Mouse (Mus musculus): ENCODE results near the gene Card14. TPM values are rescaled to one million over a fixed set of nuclear protein-coding genes. Genes with fewer than 3 reads are reported as not detected.

The Card14 gene
- total RNA-seq, 1 experiment, result 0.22 TPM

DNA sequence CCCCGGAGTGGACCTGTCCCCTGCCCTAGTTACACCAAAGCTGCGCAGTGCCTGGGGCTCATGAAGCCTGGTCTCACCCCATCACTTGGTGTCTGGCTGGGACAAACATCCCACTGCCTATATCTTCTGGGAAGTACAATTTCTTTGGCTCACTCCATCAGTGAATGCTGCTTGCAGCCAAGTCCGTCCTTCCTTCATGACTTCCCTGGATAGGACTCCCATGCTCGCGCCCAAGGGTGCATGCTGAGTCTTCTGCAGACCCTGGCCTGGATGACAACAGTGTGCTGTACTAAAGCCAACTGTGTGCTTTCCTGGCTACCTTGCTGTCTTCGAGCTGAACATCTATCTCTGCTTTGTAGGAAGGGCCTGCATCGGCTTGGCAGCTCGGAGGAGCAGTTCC lies 36.6 kb downstream of the Card14 start:
- no peak for TF ChIP-seq ZNF384 (IDR thresholded peaks at IDR 0.05; ENCODE audit: low read depth, low read length)
- TF ChIP-seq HCFC1 (IDR thresholded peaks at IDR 0.05; ENCODE audit: borderline replicate concordance, insufficient read depth, low read length), result no peak
- TF ChIP-seq ZC3H11A (IDR thresholded peaks at IDR 0.05; ENCODE audit: borderline replicate concordance, low read depth, low read length), result no peak
- TF ChIP-seq MAFK (IDR thresholded peaks at IDR 0.05; ENCODE audit: insufficient read depth, low read depth, low read length), result no peak
- no peak for TF ChIP-seq CHD2 (IDR thresholded peaks at IDR 0.05; ENCODE audit: low read depth, low read length)
- Histone ChIP-seq H3K36me3 (ENCODE audit: control insufficient read depth, insufficient read depth, low read length, poor library complexity, severe bottlenecking) (no peaks in the 10 kb centered on the region), H3K9ac (ENCODE audit: insufficient read depth, low read depth, low read length, poor library complexity, severe bottlenecking) (no peak overlapping the region), H3K4me1 (ENCODE audit: control insufficient read depth in 2 of 2, insufficient read depth in 2 of 2, low read length in 2 of 2, poor library complexity in 1 of 2) (no peaks in the 10 kb centered on the region), H3K4me3 (ENCODE audit: insufficient read depth in 1 of 2, low read depth in 1 of 2, low read length in 2 of 2, poor library complexity in 1 of 2, severe bottlenecking in 1 of 2) (no peak overlapping the region), H3K9me3 (ENCODE audit: control insufficient read depth, insufficient read depth, low read depth, low read length) (no peaks in the 10 kb centered on the region), H3K27ac (ENCODE audit: insufficient read depth, low read depth, low read length, poor library complexity, severe bottlenecking) (no peak overlapping the region)
- DNase-seq (ENCODE audit: low read depth, low spot score), result no peak
- in situ Hi-C loops (cut with MboI; ENCODE audit: low sequenced_read_pairs in 2 of 2, unreplicated experiment in 2 of 2), result no loop called here

DNA sequence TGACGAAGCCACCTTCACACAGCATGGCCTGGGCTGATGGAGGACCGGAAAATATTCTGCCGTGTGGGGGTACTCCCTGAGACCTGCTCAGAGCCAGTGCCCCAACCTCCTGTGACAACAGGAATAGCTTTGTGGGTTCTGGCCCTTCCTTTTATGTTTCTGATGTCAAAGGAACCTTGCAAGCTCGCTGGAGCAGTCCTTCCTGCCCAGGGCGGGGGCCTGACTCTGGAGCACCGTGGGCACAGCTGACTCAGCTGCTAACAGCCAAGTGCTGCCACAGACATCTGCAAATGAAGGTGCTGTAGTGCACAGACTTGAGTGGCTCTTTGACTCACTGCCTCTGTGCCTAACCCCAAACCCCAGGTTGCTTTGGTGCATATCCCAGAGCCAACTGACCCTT lies 37.3 kb downstream of the Card14 start:
- Histone ChIP-seq H3K36me3 (ENCODE audit: control insufficient read depth, insufficient read depth, low read length, poor library complexity, severe bottlenecking) (no peaks in the 10 kb centered on the region), H3K9me3 (ENCODE audit: control insufficient read depth, insufficient read depth, low read depth, low read length) (no peaks in the 10 kb centered on the region), H3K4me3 (ENCODE audit: insufficient read depth in 1 of 2, low read depth in 1 of 2, low read length in 2 of 2, poor library complexity in 1 of 2, severe bottlenecking in 1 of 2) (no peak overlapping the region), H3K4me1 (ENCODE audit: control insufficient read depth in 2 of 2, insufficient read depth in 2 of 2, low read length in 2 of 2, poor library complexity in 1 of 2) (no peaks in the 10 kb centered on the region), H3K9ac (ENCODE audit: insufficient read depth, low read depth, low read length, poor library complexity, severe bottlenecking) (no peak overlapping the region), H3K27ac (ENCODE audit: insufficient read depth, low read depth, low read length, poor library complexity, severe bottlenecking) (no peak overlapping the region)
- in situ Hi-C loops (cut with MboI; ENCODE audit: low sequenced_read_pairs in 2 of 2, unreplicated experiment in 2 of 2), result no loop called here
- no peak for TF ChIP-seq HCFC1 (IDR thresholded peaks at IDR 0.05; ENCODE audit: borderline replicate concordance, insufficient read depth, low read length)
- TF ChIP-seq ZNF384 (IDR thresholded peaks at IDR 0.05; ENCODE audit: low read depth, low read length), result no peak
- no peak for TF ChIP-seq ZC3H11A (IDR thresholded peaks at IDR 0.05; ENCODE audit: borderline replicate concordance, low read depth, low read length)
- TF ChIP-seq MAFK (IDR thresholded peaks at IDR 0.05; ENCODE audit: insufficient read depth, low read depth, low read length), result no peak
- no peak for TF ChIP-seq CHD2 (IDR thresholded peaks at IDR 0.05; ENCODE audit: low read depth, low read length)
- no peak for DNase-seq (ENCODE audit: low read depth, low spot score)

DNA sequence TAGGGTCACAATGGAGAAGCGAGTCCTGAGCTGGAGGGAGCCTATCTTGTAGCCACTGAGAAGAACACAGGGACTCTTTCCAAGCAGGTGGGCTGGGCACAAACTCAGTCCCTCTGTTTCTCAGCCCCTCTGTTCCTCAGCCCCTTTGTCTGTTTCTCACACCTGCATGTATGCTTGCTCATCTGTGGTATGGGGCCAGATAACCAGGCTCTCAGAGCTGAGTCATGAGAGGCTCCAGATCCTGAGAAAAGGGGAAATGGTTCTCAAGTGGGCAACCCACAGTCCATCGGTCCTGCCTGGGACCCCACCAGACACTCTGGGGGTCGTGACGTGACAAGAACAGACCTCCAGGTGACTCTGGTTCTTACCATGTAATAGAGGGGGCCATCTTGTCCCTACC lies 39.6 kb downstream of the Card14 start:
- Histone ChIP-seq H3K9ac (ENCODE audit: insufficient read depth, low read depth, low read length, poor library complexity, severe bottlenecking) (no peak overlapping the region), H3K9me3 (ENCODE audit: control insufficient read depth, insufficient read depth, low read depth, low read length) (no peaks in the 10 kb centered on the region), H3K4me1 (ENCODE audit: control insufficient read depth in 2 of 2, insufficient read depth in 2 of 2, low read length in 2 of 2, poor library complexity in 1 of 2) (0 out of 4 replicates have a peak, but pooled peaks cover 0 to 3% of the 10 kb centered on the region in 2 experiments), H3K27ac (ENCODE audit: insufficient read depth, low read depth, low read length, poor library complexity, severe bottlenecking) (no peak overlapping the region), H3K4me3 (ENCODE audit: insufficient read depth in 1 of 2, low read depth in 1 of 2, low read length in 2 of 2, poor library complexity in 1 of 2, severe bottlenecking in 1 of 2) (no peak overlapping the region), H3K36me3 (ENCODE audit: control insufficient read depth, insufficient read depth, low read length, poor library complexity, severe bottlenecking) (no peaks in the 10 kb centered on the region)
- in situ Hi-C loops (cut with MboI; ENCODE audit: low sequenced_read_pairs in 2 of 2, unreplicated experiment in 2 of 2), result no loop called here
- TF ChIP-seq ZNF384 (IDR thresholded peaks at IDR 0.05; ENCODE audit: low read depth, low read length) (no peak), CHD2 (IDR thresholded peaks at IDR 0.05; ENCODE audit: low read depth, low read length) (no peak), MAFK (IDR thresholded peaks at IDR 0.05; ENCODE audit: insufficient read depth, low read depth, low read length) (no peak), ZC3H11A (IDR thresholded peaks at IDR 0.05; ENCODE audit: borderline replicate concordance, low read depth, low read length) (no peak)
- DNase-seq (ENCODE audit: low read depth, low spot score), result no peak

DNA sequence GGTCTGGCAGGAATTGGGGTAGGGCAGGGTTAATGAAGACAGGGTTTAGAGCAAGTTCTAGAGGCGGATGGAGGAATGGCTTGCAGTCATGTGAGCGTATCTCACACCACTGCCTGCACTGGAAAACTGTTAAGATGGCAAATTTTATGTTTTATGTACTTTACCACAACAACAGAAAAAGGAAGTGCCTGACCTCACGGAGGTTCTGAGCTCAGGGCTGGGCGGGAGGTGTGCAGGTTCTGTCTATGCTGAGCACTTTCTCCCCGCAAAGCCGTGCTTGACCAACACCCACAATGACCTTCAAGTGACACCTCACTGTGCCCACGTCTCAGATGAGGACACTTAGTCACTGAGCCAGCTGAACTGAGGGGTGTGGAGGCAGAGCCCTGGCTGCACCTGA lies 44.5 kb downstream of the Card14 start:
- Histone ChIP-seq H3K27ac (ENCODE audit: insufficient read depth, low read depth, low read length, poor library complexity, severe bottlenecking) (no peak overlapping the region), H3K4me1 (ENCODE audit: control insufficient read depth in 2 of 2, insufficient read depth in 2 of 2, low read length in 2 of 2, poor library complexity in 1 of 2) (peaks cover 0 to 5% of the 10 kb centered on the region in 2 experiments; a peak in 1 of 4 replicates), H3K9ac (ENCODE audit: insufficient read depth, low read depth, low read length, poor library complexity, severe bottlenecking) (no peak overlapping the region), H3K9me3 (ENCODE audit: control insufficient read depth, insufficient read depth, low read depth, low read length) (no peaks in the 10 kb centered on the region), H3K4me3 (ENCODE audit: insufficient read depth in 1 of 2, low read depth in 1 of 2, low read length in 2 of 2, poor library complexity in 1 of 2, severe bottlenecking in 1 of 2) (no peak overlapping the region), H3K36me3 (ENCODE audit: control insufficient read depth, insufficient read depth, low read length, poor library complexity, severe bottlenecking) (no peaks in the 10 kb centered on the region)
- no peak for DNase-seq (ENCODE audit: low read depth, low spot score)
- in situ Hi-C loops (cut with MboI; ENCODE audit: low sequenced_read_pairs in 2 of 2, unreplicated experiment in 2 of 2), result no loop called here
- TF ChIP-seq ZNF384 (IDR thresholded peaks at IDR 0.05; ENCODE audit: low read depth, low read length), result no peak
- no peak for TF ChIP-seq MAFK (IDR thresholded peaks at IDR 0.05; ENCODE audit: insufficient read depth, low read depth, low read length)
- TF ChIP-seq HCFC1 (IDR thresholded peaks at IDR 0.05; ENCODE audit: borderline replicate concordance, insufficient read depth, low read length), result no peak
- no peak for TF ChIP-seq ZC3H11A (IDR thresholded peaks at IDR 0.05; ENCODE audit: borderline replicate concordance, low read depth, low read length)
- no peak for TF ChIP-seq CHD2 (IDR thresholded peaks at IDR 0.05; ENCODE audit: low read depth, low read length)

DNA sequence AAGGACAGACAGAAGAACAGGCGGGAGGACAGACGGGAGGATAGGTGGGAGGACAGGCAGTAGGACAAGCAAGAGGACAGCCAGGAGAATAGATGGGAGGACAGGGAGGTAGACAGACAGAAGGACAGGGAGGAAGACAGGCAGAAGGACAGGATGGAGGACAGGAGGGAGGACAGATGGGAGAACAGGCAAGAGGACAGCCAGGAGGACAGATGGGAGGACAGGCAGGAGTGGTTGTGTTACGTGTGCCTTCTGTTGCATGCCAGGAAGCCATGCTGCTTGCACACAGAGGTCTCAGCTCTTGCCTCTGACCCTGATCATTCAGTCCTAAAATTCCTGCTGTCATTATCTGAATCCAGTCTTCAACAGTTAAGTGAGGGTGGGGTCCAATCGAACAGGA lies 46.4 kb downstream of the Card14 start:
- DNase-seq (ENCODE audit: low read depth, low spot score), result no peak
- Histone ChIP-seq H3K9me3 (ENCODE audit: control insufficient read depth, insufficient read depth, low read depth, low read length) (no peaks in the 10 kb centered on the region), H3K9ac (ENCODE audit: insufficient read depth, low read depth, low read length, poor library complexity, severe bottlenecking) (no peak overlapping the region), H3K27ac (ENCODE audit: insufficient read depth, low read depth, low read length, poor library complexity, severe bottlenecking) (no peak overlapping the region), H3K36me3 (ENCODE audit: control insufficient read depth, insufficient read depth, low read length, poor library complexity, severe bottlenecking) (no peaks in the 10 kb centered on the region), H3K4me3 (ENCODE audit: insufficient read depth in 1 of 2, low read depth in 1 of 2, low read length in 2 of 2, poor library complexity in 1 of 2, severe bottlenecking in 1 of 2) (no peak overlapping the region), H3K4me1 (ENCODE audit: control insufficient read depth in 2 of 2, insufficient read depth in 2 of 2, low read length in 2 of 2, poor library complexity in 1 of 2) (peaks cover 0 to 5% of the 10 kb centered on the region in 2 experiments; a peak in 1 of 4 replicates)
- in situ Hi-C loops (cut with MboI; ENCODE audit: low sequenced_read_pairs in 2 of 2, unreplicated experiment in 2 of 2), result no loop called here
- TF ChIP-seq ZC3H11A (IDR thresholded peaks at IDR 0.05; ENCODE audit: borderline replicate concordance, low read depth, low read length), result no peak
- no peak for TF ChIP-seq MAFK (IDR thresholded peaks at IDR 0.05; ENCODE audit: insufficient read depth, low read depth, low read length)
- TF ChIP-seq CHD2 (IDR thresholded peaks at IDR 0.05; ENCODE audit: low read depth, low read length), result no peak
- no peak for TF ChIP-seq HCFC1 (IDR thresholded peaks at IDR 0.05; ENCODE audit: borderline replicate concordance, insufficient read depth, low read length)
- TF ChIP-seq ZNF384 (IDR thresholded peaks at IDR 0.05; ENCODE audit: low read depth, low read length), result no peak
